Mouse (Mus musculus): ENCODE results near the gene Rab5c.

GRCm38 (mm10) chr11:100781763-100782475 lies 43.9 kb upstream of the Rab5c start:
- no peak for TF ChIP-seq POLR2A (IDR thresholded peaks at IDR 0.05; ENCODE audit: low read depth, low read length)
- no peak for TF ChIP-seq CTCF (IDR thresholded peaks at IDR 0.05; ENCODE audit: extremely low read depth, insufficient read depth, insufficient read length, insufficient replicate concordance)
